Mouse (Mus musculus) midbrain, embryonic 15.5 days (tissue): ENCODE measurements around the gene Usp3. TPM values are rescaled to one million over a fixed set of nuclear protein-coding genes. Genes with fewer than 3 reads are reported as not detected.

Experiments used
- ATAC-seq: fragments of 200-750 bp; cut with Nextera tagmentation; replicated peaks from 2 replicates; pipeline ENCODE4 v1.8.0; 2017; ENCODE audit warnings: moderate TSS enrichment
- H3K27ac ChIP-seq: fragments of 300-500 bp; sonication (generic); 2 replicates; pipeline ENCODE4 v1.5.1; 2015; ENCODE audit warnings: mild to moderate bottlenecking, inconsistent platforms
- H3K27me3 ChIP-seq: fragments of 300-500 bp; sonication (generic); replicated peaks from 2 replicates; pipeline ENCODE4 v1.6.1; 2015; ENCODE audit warnings: inconsistent platforms
- H3K36me3 ChIP-seq: fragments of 300-500 bp; sonication (generic); replicated peaks from 2 replicates; pipeline ENCODE4 v1.6.1; 2015; ENCODE audit warnings: inconsistent platforms
- H3K4me1 ChIP-seq: fragments of 300-500 bp; sonication (generic); 2 replicates; pipeline ENCODE4 v1.6.1; 2015; ENCODE audit warnings: inconsistent platforms
- H3K4me2 ChIP-seq: fragments of 300-500 bp; sonication (generic); 2 replicates; pipeline ENCODE4 v1.6.1; 2015; ENCODE audit warnings: inconsistent platforms, mild to moderate bottlenecking, moderate library complexity
- H3K4me3 ChIP-seq: fragments of 300-500 bp; sonication (generic); 2 replicates; pipeline ENCODE4 v1.5.1; 2015; ENCODE audit warnings: mild to moderate bottlenecking, inconsistent platforms
- H3K9ac ChIP-seq: fragments of 300-500 bp; sonication (generic); 2 replicates; pipeline ENCODE4 v1.6.1; 2015; ENCODE audit warnings: mild to moderate bottlenecking, inconsistent platforms
- H3K9me3 ChIP-seq: fragments of 300-500 bp; sonication (generic); 2 replicates; pipeline ENCODE4 v1.6.1; 2016; ENCODE audit warnings: inconsistent platforms
- whole genome bisulfite sequencing: fragments of 180-500 bp; shearing (Covaris S2); methylation state at CpG from one replicate; pipeline ENCODE4 v1.1.7; 2015; ENCODE audit warnings: mixed read lengths; 5-methylcytosine and 5-hydroxymethylcytosine counted together
- polyA plus RNA-seq: library from polyadenylated mRNA; unstranded; fragments of >200 nt; fragmentation: Nextera tagmentation; extraction: Ambion mirVana; gene quantifications from 2 replicates; pipeline ENCODE4 v1.2.1, GENCODE M21; 2015

Usp3 gene
- polyA plus RNA-seq, 1 experiment from 2014 or later, result 77.3 TPM

DNA sequence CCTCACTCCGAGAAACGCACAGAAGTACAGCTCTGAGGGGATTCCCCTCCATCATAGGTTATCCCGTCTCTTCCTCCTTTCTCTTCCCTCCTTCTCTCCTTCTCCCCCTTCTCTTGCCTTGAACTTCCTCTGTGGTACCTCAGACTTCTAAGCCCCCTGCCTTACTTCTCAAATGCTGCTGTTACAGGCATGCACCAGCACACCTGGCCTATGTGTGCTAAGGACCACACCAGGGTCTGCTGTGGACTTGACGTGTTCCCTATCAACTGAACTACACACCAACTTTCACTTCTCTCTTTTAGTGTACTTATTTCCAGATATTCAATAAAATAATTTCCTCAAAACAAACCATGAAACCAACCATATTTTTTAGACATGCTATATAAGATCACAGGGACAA lies 50.2 kb downstream of the Usp3 start:
- no peak overlapping the region for H3K4me2 ChIP-seq
- H3K9me3 ChIP-seq, result no peaks in the 10 kb centered on the region
- peaks cover 17% of the 10 kb centered on the region for H3K36me3 ChIP-seq
- H3K27ac ChIP-seq, result no peak overlapping the region
- WGBS, result 79% methylated on average over 4 of the region's 4 CpGs
- no peaks in the 10 kb centered on the region for H3K4me1 ChIP-seq
- no peak overlapping the region for H3K9ac ChIP-seq
- ATAC-seq, result no peak
- no peaks in the 10 kb centered on the region for H3K27me3 ChIP-seq
- no peak overlapping the region for H3K4me3 ChIP-seq

DNA sequence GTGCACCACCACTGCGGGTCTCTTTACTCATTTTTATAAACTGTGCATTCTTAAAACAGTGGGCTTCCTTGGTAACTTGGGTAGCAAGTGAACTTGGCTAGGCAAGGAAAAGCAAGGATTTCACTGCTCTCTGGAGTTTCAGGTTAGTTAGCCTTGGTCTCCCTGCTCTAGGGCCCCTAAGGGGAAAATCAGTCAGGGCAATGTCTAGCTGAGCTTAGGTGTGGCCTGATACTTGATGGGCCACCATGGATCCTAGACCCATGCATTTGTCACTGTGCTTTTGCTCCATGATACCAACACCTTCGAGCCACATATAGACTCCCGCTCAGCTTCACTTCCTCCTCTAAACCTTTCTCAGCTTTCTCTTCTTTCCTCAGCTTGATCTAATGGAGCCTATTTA lies 71.3 kb downstream of the Usp3 start:
- ATAC-seq, result no peak
- WGBS, result 95% methylated on average over 3 of the region's 3 CpGs

GRCm38 (mm10) chr9:66520299-66520698 lies 72.6 kb downstream of the Usp3 start:
- Histone ChIP-seq H3K4me3 (no peak overlapping the region), H3K27ac (no peak overlapping the region), H3K4me1 (no peaks in the 10 kb centered on the region), H3K4me2 (no peak overlapping the region), H3K9ac (no peak overlapping the region), H3K9me3 (no peaks in the 10 kb centered on the region), H3K27me3 (no peaks in the 10 kb centered on the region), H3K36me3 (peaks cover 28% of the 10 kb centered on the region)
- 99% methylated on average over 4 of the region's 4 CpGs for WGBS
- ATAC-seq, result no peak

More for the DNA sequence above, 71.3 kb downstream of the Usp3 start:
- Histone ChIP-seq H3K27ac (no peak overlapping the region), H3K9ac (no peak overlapping the region), H3K4me3 (no peak overlapping the region), H3K9me3 (no peaks in the 10 kb centered on the region), H3K4me2 (no peak overlapping the region), H3K27me3 (no peaks in the 10 kb centered on the region), H3K36me3 (peaks cover 24% of the 10 kb centered on the region; the same call in 1 of the 2 replicates), H3K4me1 (no peaks in the 10 kb centered on the region)

DNA sequence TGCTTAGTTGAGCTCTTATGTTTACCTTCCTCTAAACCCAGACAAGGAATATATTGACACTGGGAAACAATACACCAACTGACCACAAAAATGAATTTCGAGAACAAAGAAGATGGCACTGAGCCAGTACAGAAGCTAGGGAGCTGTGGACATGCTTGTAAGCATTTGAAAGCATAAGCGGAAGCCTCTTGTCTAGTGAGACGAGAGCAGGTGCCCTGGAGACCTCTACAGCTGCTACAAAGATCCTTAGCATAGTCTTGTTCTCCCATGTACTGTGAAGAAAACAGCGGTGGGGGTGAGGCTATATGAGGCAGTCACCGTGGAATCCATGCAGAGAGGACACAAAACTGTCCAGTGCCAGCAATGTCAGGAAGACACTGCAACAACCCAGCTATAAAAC lies 74.0 kb downstream of the Usp3 start:
- Histone ChIP-seq H3K4me1 (no peaks in the 10 kb centered on the region), H3K36me3 (peaks cover 27% of the 10 kb centered on the region), H3K27ac (peak overlapping the region; percentile 43; the same call in 1 of the 2 replicates), H3K9me3 (no peaks in the 10 kb centered on the region), H3K27me3 (no peaks in the 10 kb centered on the region), H3K4me3 (no peak overlapping the region), H3K9ac (no peak overlapping the region), H3K4me2 (no peak overlapping the region)
- ATAC-seq, result no peak
- 30% methylated on average over 5 of the region's 5 CpGs for WGBS

DNA sequence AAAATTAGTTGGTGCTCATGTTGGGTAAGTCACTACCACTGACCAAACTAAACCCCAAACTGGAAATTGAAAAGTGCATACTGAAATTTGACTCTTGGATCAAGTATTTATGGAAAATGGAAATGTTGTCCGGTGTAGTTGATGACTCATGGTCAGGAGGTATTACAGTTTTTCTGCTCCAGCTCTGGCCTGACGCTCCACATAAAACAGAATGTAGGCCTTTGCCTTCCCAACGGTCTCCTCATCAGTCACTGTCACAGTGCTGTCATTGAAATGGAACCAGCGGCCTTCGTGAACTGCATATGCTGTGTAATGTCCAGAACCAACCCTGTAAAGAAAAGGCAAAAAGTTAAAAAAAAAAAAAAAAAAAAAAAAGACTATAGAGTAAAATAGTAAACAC lies 74.7 kb downstream of the Usp3 start:
- Histone ChIP-seq H3K9me3 (no peaks in the 10 kb centered on the region), H3K4me3 (no peak overlapping the region), H3K4me1 (0 out of 2 replicates have a peak, but pooled peaks cover 4% of the 10 kb centered on the region), H3K27me3 (no peaks in the 10 kb centered on the region), H3K27ac (no peak overlapping the region), H3K36me3 (peaks cover 25% of the 10 kb centered on the region), H3K9ac (no peak overlapping the region), H3K4me2 (no peak overlapping the region)
- 91% methylated on average over 5 of the region's 5 CpGs for WGBS
- no peak for ATAC-seq

DNA sequence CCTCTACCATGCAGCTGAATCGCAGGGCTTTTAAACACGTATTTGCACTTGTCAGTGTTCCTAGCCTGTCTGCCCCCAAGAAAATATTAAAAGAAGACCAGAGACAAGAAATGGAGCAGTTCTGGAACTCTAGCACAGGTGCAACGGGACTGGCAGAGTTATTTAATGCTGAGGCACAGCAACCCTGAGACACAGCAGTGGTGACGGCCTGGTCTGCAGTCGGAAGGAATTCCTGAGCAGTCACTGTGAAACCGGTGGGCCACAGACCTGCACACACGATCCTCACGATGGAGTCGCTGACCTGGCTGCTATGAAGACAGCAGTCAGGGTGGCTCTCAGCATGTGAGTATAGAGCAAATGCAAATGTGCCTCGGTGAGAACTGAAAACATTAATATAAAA lies 75.2 kb downstream of the Usp3 start:
- Histone ChIP-seq H3K27me3 (no peaks in the 10 kb centered on the region), H3K9ac (no peak overlapping the region), H3K36me3 (peaks cover 25% of the 10 kb centered on the region), H3K9me3 (no peaks in the 10 kb centered on the region), H3K4me1 (peaks cover 8% of the 10 kb centered on the region), H3K4me2 (no peak overlapping the region), H3K4me3 (no peak overlapping the region), H3K27ac (no peak overlapping the region)
- WGBS, result 91% methylated on average over 10 of the region's 10 CpGs
- no peak for ATAC-seq

GRCm38 (mm10) chr9:66516296-66516940 lies 76.5 kb downstream of the Usp3 start:
- no peak overlapping the region for H3K9ac ChIP-seq
- no peaks in the 10 kb centered on the region for H3K27me3 ChIP-seq
- no peak overlapping the region for H3K4me3 ChIP-seq
- no peaks in the 10 kb centered on the region for H3K9me3 ChIP-seq
- no peak for ATAC-seq
- H3K4me2 ChIP-seq, result no peak overlapping the region
- H3K27ac ChIP-seq, result no peak overlapping the region
- H3K4me1 ChIP-seq, result peaks cover 14% of the 10 kb centered on the region
- H3K36me3 ChIP-seq, result peaks cover 25% of the 10 kb centered on the region
- WGBS, result 91% methylated on average over 6 of the region's 6 CpGs

GRCm38 (mm10) chr9:66515680-66516210 lies 77.2 kb downstream of the Usp3 start:
- Histone ChIP-seq H3K4me1 (peaks cover 17% of the 10 kb centered on the region), H3K36me3 (peaks cover 25% of the 10 kb centered on the region), H3K4me2 (no peak overlapping the region), H3K27me3 (no peaks in the 10 kb centered on the region), H3K4me3 (no peak overlapping the region), H3K9ac (no peak overlapping the region), H3K27ac (no peak overlapping the region), H3K9me3 (no peaks in the 10 kb centered on the region)
- no peak for ATAC-seq
- 92% methylated on average over 10 of the region's 10 CpGs for WGBS

DNA sequence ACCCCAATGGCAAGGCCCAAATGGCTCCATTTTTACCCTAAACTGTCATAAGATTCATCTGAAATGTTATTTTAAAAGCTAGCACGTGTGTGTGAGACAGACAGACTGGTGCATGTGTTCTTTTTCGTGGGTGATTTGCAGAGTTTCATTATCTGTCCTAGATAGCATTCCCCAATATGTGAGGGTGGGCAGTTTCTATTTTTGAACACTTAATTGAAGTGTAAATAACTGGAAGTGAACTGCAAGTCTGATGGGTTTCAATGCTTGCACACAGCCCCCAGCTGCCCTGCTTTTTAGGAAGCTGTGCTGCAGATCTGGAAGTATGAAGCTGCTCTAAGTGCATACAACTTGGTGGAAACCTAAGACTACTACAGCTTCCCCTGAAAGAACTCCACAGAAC lies 77.8 kb downstream of the Usp3 start:
- no peaks in the 10 kb centered on the region for H3K9me3 ChIP-seq
- H3K4me1 ChIP-seq, result peaks cover 23% of the 10 kb centered on the region
- H3K27me3 ChIP-seq, result no peaks in the 10 kb centered on the region
- no peak overlapping the region for H3K4me3 ChIP-seq
- no peak for ATAC-seq
- WGBS, result 81% methylated on average over 2 of the region's 2 CpGs
- peaks cover 22% of the 10 kb centered on the region for H3K36me3 ChIP-seq
- no peak overlapping the region for H3K4me2 ChIP-seq
- H3K9ac ChIP-seq, result no peak overlapping the region
- no peak overlapping the region for H3K27ac ChIP-seq

- no peak for ATAC-seq
- peaks cover 25% of the 10 kb centered on the region for H3K4me1 ChIP-seq
- H3K4me2 ChIP-seq, result no peak within 1 kb of the TSS
- no peaks in the 10 kb centered on the region for H3K9me3 ChIP-seq
- H3K27ac ChIP-seq, result peak within 1 kb of the TSS; percentile 99; the same call in 1 of the 2 replicates
- WGBS, result 68% methylated on average over 17 of the region's 17 CpGs
- H3K4me3 ChIP-seq, result no peak within 1 kb of the TSS
- H3K27me3 ChIP-seq, result no peaks in the 10 kb centered on the region
- peaks cover 20% of the 10 kb centered on the region for H3K36me3 ChIP-seq
- H3K9ac ChIP-seq, result no peak within 1 kb of the TSS
Measured at GRCm38 (mm10) chr9:66514256-66514770, 78.6 kb downstream of the Usp3 start, which contains the start of gene Fbxl22. TSS of gene Fbxl22 (minus strand) at chr9:66514593.

DNA sequence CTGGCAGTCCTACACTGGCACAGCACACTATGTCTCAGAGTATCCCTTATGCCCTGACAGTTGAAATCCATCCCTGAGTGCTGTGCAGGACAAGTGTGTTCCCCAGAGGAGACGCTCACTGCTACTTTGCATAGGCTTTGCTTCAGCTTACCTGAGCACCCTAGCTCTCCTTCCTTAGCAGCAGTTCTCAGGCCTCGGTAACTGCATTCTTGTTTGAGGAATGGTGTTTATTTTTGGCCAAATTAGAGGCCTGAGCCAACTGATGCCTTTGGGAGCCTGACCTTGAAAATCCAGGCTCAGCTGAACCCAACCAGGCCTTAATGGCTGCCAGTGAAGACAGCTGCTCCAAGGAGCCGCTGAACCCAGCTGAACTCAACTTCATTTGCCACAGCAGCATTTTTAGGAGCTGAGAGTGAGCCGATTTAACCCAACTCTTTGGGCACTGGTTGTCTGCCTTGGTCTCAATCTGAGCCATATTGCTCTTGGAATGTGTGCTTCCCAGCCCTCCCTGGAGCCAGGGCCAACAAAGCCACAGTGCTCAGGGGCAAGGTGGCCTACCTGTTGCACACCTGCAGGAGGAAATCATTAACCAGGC lies 79.2 kb downstream of the Usp3 start:
- Histone ChIP-seq H3K4me1 (peaks cover 25% of the 10 kb centered on the region), H3K4me2 (no peak overlapping the region), H3K27me3 (no peaks in the 10 kb centered on the region), H3K9ac (no peak overlapping the region), H3K4me3 (no peak overlapping the region), H3K36me3 (peaks cover 26% of the 10 kb centered on the region), H3K9me3 (no peaks in the 10 kb centered on the region), H3K27ac (peak overlapping the region; percentile 99; the same call in 1 of the 2 replicates)
- ATAC-seq, result no peak
- 88% methylated on average over 4 of the region's 4 CpGs for WGBS

DNA sequence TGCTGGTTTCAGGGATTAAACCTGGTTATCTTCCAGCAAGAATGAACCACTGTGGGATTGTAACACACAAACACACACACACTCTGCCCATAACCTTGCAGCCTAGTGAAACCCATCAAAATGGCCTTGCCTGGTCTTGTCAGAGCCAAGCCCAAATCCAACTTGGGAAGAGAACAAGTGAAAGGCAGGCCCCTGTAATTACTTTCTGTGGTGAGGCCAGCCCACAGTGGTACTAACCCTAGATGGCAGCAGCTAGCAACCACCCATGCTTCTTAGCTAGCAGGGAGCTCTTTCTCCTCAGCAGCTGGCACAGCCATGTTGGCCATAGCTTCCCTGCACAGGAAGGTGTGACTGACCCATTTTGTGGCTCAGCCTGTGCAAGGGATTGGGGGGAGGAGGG lies 79.8 kb downstream of the Usp3 start:
- H3K9ac ChIP-seq, result no peak overlapping the region; the same call in 1 of the 2 replicates
- ATAC-seq, result no peak
- no peaks in the 10 kb centered on the region for H3K27me3 ChIP-seq
- H3K4me3 ChIP-seq, result no peak overlapping the region
- peak overlapping the region; percentile 99 for H3K27ac ChIP-seq
- no peak overlapping the region for H3K4me2 ChIP-seq
- H3K4me1 ChIP-seq, result peaks cover 25% of the 10 kb centered on the region
- H3K36me3 ChIP-seq, result peaks cover 26% of the 10 kb centered on the region
- no peaks in the 10 kb centered on the region for H3K9me3 ChIP-seq

GRCm38 (mm10) chr9:66512351-66512671 lies 80.6 kb downstream of the Usp3 start:
- H3K4me2 ChIP-seq, result peak overlapping the region; percentile 96

More at GRCm38 (mm10) chr9:66512351-66512671, 80.6 kb downstream of the Usp3 start:
- Histone ChIP-seq H3K9ac (peak overlapping the region; percentile 84), H3K9me3 (no peaks in the 10 kb centered on the region), H3K36me3 (peaks cover 19% of the 10 kb centered on the region), H3K4me3 (peak overlapping the region; percentile 62), H3K27me3 (no peaks in the 10 kb centered on the region), H3K27ac (peak overlapping the region; percentile 99), H3K4me1 (peaks cover 25% of the 10 kb centered on the region)
- peak; percentile 89 for ATAC-seq
- 0% methylated on average over 8 of the region's 8 CpGs for WGBS
